Mouse (Mus musculus) embryonic facial prominence, embryonic 10.5 days (tissue): ENCODE measurements at regions not wholly inside any gene's neighbourhood (a gene's known extent, or its start where the extent isn't known, plus 50 kb on each side); places are given as distances from the start of the nearest gene placed in this dataset.

Experiments used
- DNase-seq: peaks from one replicate; pipeline ENCODE4 v3.0.0-alpha.2; 2017; ENCODE audit warnings: low spot score
- H3K27ac ChIP-seq: fragments of 300-500 bp; sonication (generic); replicated peaks from 2 replicates; pipeline ENCODE4 v1.5.1; 2016; ENCODE audit warnings: mild to moderate bottlenecking
- H3K27me3 ChIP-seq: fragments of 300-500 bp; sonication (generic); replicated peaks from 2 replicates; pipeline ENCODE4 v1.6.1; 2016; ENCODE audit warnings: low read depth, mild to moderate bottlenecking; ENCODE audit not compliant: poor library complexity, severe bottlenecking
- H3K36me3 ChIP-seq: fragments of 300-500 bp; sonication (generic); replicated peaks from 2 replicates; pipeline ENCODE4 v1.6.1; 2016; ENCODE audit warnings: mild to moderate bottlenecking, moderate library complexity
- H3K4me1 ChIP-seq: fragments of 300-500 bp; sonication (generic); 2 replicates; pipeline ENCODE4 v1.6.1; 2016
- H3K4me3 ChIP-seq: fragments of 300-500 bp; sonication (generic); 2 replicates; pipeline ENCODE4 v1.5.1; 2016; ENCODE audit warnings: mild to moderate bottlenecking, moderate library complexity
- H3K9me3 ChIP-seq: fragments of 300-500 bp; sonication (generic); 2 replicates; pipeline ENCODE4 v1.6.1; 2016; ENCODE audit warnings: mild to moderate bottlenecking
- WGBS: fragments of 180-500 bp; shearing (Covaris S2); methylation state at CpG from one replicate; pipeline ENCODE4 v1.1.7; 2016; 5-methylcytosine and 5-hydroxymethylcytosine counted together

GRCm38 (mm10) chr7:70624727-70625642 is 258.4 kb upstream of the Nr2f2 start:
- Histone ChIP-seq H3K4me1 (peaks cover 28% of the 10 kb centered on the region), H3K36me3 (no peaks in the 10 kb centered on the region), H3K4me3 (peak overlapping the region; percentile 48), H3K9me3 (no peaks in the 10 kb centered on the region), H3K27ac (peak overlapping the region; percentile 78), H3K27me3 (peaks cover 17% of the 10 kb centered on the region)
- WGBS = 2% methylated on average over 30 of the region's 30 CpGs
- peak; percentile 42 for DNase-seq

- H3K36me3 ChIP-seq = no peaks in the 10 kb centered on the region
- peak; percentile 81 for DNase-seq
- peak overlapping the region; percentile 78 for H3K27ac ChIP-seq
- H3K27me3 ChIP-seq = peaks cover 17% of the 10 kb centered on the region
- WGBS = 3% methylated on average over 16 of the region's 16 CpGs
- no peaks in the 10 kb centered on the region for H3K9me3 ChIP-seq
- H3K4me1 ChIP-seq = peaks cover 28% of the 10 kb centered on the region
- peak overlapping the region; percentile 48 for H3K4me3 ChIP-seq
These were observed 257.6 kb upstream of the Nr2f2 start for GRCm38 (mm10) chr7:70624031-70624726.

- Histone ChIP-seq H3K4me3 (no peak overlapping the region), H3K4me1 (peaks cover 7% of the 10 kb centered on the region), H3K36me3 (no peaks in the 10 kb centered on the region), H3K9me3 (no peaks in the 10 kb centered on the region), H3K27ac (no peak overlapping the region), H3K27me3 (no peaks in the 10 kb centered on the region)
- WGBS = 88% methylated on average over 7 of the region's 7 CpGs
- DNase-seq = no peak
These were observed 252.9 kb upstream of the Nr2f2 start for GRCm38 (mm10) chr7:70619400-70619799.

GRCm38 (mm10) chr7:70618270-70618669 is 251.7 kb upstream of the Nr2f2 start:
- WGBS = 53% methylated on average over 5 of the region's 5 CpGs
- no peaks in the 10 kb centered on the region for H3K36me3 ChIP-seq
- no peak overlapping the region for H3K27ac ChIP-seq
- H3K4me3 ChIP-seq = no peak overlapping the region
- DNase-seq = no peak
- no peaks in the 10 kb centered on the region for H3K9me3 ChIP-seq
- no peaks in the 10 kb centered on the region for H3K4me1 ChIP-seq
- no peaks in the 10 kb centered on the region for H3K27me3 ChIP-seq

GRCm38 (mm10) chr7:70606511-70606910 is 240.0 kb upstream of the Nr2f2 start:
- 91% methylated on average over 7 of the region's 7 CpGs for WGBS
- no peaks in the 10 kb centered on the region for H3K4me1 ChIP-seq
- no peak overlapping the region for H3K27ac ChIP-seq
- H3K9me3 ChIP-seq = no peaks in the 10 kb centered on the region
- H3K4me3 ChIP-seq = no peak overlapping the region
- DNase-seq = no peak
- no peaks in the 10 kb centered on the region for H3K36me3 ChIP-seq
- H3K27me3 ChIP-seq = no peaks in the 10 kb centered on the region

- 91% methylated on average over 5 of the region's 5 CpGs for WGBS
- Histone ChIP-seq H3K27ac (no peak overlapping the region), H3K36me3 (no peaks in the 10 kb centered on the region), H3K4me1 (no peaks in the 10 kb centered on the region), H3K9me3 (no peaks in the 10 kb centered on the region), H3K4me3 (no peak overlapping the region), H3K27me3 (no peaks in the 10 kb centered on the region)
- no peak for DNase-seq
These were observed 238.1 kb upstream of the Nr2f2 start for GRCm38 (mm10) chr7:70604471-70605174.

- no peaks in the 10 kb centered on the region for H3K9me3 ChIP-seq
- no peak overlapping the region for H3K27ac ChIP-seq
- no peak for DNase-seq
- 93% methylated on average over 6 of the region's 6 CpGs for WGBS
- no peaks in the 10 kb centered on the region for H3K36me3 ChIP-seq
- H3K27me3 ChIP-seq = peaks cover 21% of the 10 kb centered on the region
- no peak overlapping the region for H3K4me3 ChIP-seq
- H3K4me1 ChIP-seq = peaks cover 19% of the 10 kb centered on the region
These were observed 226.5 kb upstream of the Nr2f2 start for GRCm38 (mm10) chr7:70593027-70593426.

GRCm38 (mm10) chr7:70591361-70592256 is 225.1 kb upstream of the Nr2f2 start:
- Histone ChIP-seq H3K4me3 (no peak overlapping the region), H3K9me3 (no peaks in the 10 kb centered on the region), H3K4me1 (peaks cover 19% of the 10 kb centered on the region), H3K36me3 (no peaks in the 10 kb centered on the region), H3K27me3 (peaks cover 21% of the 10 kb centered on the region), H3K27ac (no peak overlapping the region; the same call in 1 of the 2 replicates)
- 21% methylated on average over 13 of the region's 13 CpGs for WGBS
- no peak for DNase-seq

GRCm38 (mm10) chr7:70589713-70590112 is 223.2 kb upstream of the Nr2f2 start:
- WGBS = 52% methylated on average over 5 of the region's 5 CpGs
- Histone ChIP-seq H3K9me3 (no peaks in the 10 kb centered on the region), H3K27ac (no peak overlapping the region), H3K27me3 (peaks cover 21% of the 10 kb centered on the region), H3K36me3 (no peaks in the 10 kb centered on the region), H3K4me1 (peaks cover 19% of the 10 kb centered on the region), H3K4me3 (no peak overlapping the region)
- DNase-seq = no peak

- no peaks in the 10 kb centered on the region for H3K9me3 ChIP-seq
- H3K4me3 ChIP-seq = no peak overlapping the region
- no peak for DNase-seq
- H3K36me3 ChIP-seq = no peaks in the 10 kb centered on the region
- H3K27me3 ChIP-seq = peaks cover 26% of the 10 kb centered on the region
- WGBS = 92% methylated on average over 1 of the region's 1 CpGs
- H3K27ac ChIP-seq = no peak overlapping the region
- H3K4me1 ChIP-seq = peaks cover 19% of the 10 kb centered on the region
These were observed 221.5 kb upstream of the Nr2f2 start for GRCm38 (mm10) chr7:70588061-70588460.

- no peak overlapping the region for H3K27ac ChIP-seq
- H3K36me3 ChIP-seq = no peaks in the 10 kb centered on the region
- H3K9me3 ChIP-seq = no peaks in the 10 kb centered on the region
- H3K4me3 ChIP-seq = no peak overlapping the region
- peaks cover 26% of the 10 kb centered on the region for H3K27me3 ChIP-seq
- H3K4me1 ChIP-seq = peaks cover 18% of the 10 kb centered on the region
- WGBS = 78% methylated on average over 13 of the region's 13 CpGs
- DNase-seq = no peak
These were observed 217.9 kb upstream of the Nr2f2 start for GRCm38 (mm10) chr7:70584480-70584879.
